Mouse (Mus musculus) heart, postnatal 36 days (tissue): ENCODE measurements at regions not wholly inside any gene's neighbourhood (a gene's known extent, or its start where the extent isn't known, plus 50 kb on each side); places are given as distances from the start of the nearest gene placed in this dataset.

ENCODE experiments used
- DNase-seq, 2 experiments: peaks; one replicate each; pipeline ENCODE4 v3.0.0; 2021 to 2022
- intact Hi-C: fragments of 180-260 bp; cut with DNase I; formaldehyde crosslinking; loops from one replicate; pipeline ENCODE4 v1.15.1; 2025

- intact Hi-C loops = loop anchor here (5.0 kb wide), 1 partner anchor 175 kb away; no protein-coding TSS in a partner anchor
- no peak for DNase-seq
Observed at GRCm38 (mm10) chr8:109012655-109013054, 481.2 kb upstream of the Pmfbp1 start.

GRCm38 (mm10) chr8:109013577-109013976 is 480.2 kb upstream of the Pmfbp1 start:
- intact Hi-C loops = loop anchor here (5.0 kb wide), 1 partner anchor 174 kb away; no protein-coding TSS in a partner anchor
- DNase-seq = no peak

GRCm38 (mm10) chr8:109014746-109015145 is 479.1 kb upstream of the Pmfbp1 start:
- DNase-seq = peak; percentile 12 to 14
- intact Hi-C loops = loop anchor here (5.0 kb wide), 1 partner anchor 173 kb away; no protein-coding TSS in a partner anchor

- no peak for DNase-seq
- intact Hi-C loops = no loop called here
Observed at GRCm38 (mm10) chr8:109019565-109019964, 474.3 kb upstream of the Pmfbp1 start.

GRCm38 (mm10) chr8:109020102-109020501 is 473.7 kb upstream of the Pmfbp1 start:
- DNase-seq = no peak
- intact Hi-C loops = no loop called here

- intact Hi-C loops = no loop called here
- no peak for DNase-seq
Observed at GRCm38 (mm10) chr8:109027923-109028322, 465.9 kb upstream of the Pmfbp1 start.

- DNase-seq = no peak
Observed at GRCm38 (mm10) chr8:109053608-109054007, 440.2 kb upstream of the Pmfbp1 start.

GRCm38 (mm10) chr8:109059152-109059551 is 434.7 kb upstream of the Pmfbp1 start:
- no peak for DNase-seq
- intact Hi-C loops = no loop called here

More at GRCm38 (mm10) chr8:109053608-109054007, 440.2 kb upstream of the Pmfbp1 start:
- intact Hi-C loops = no loop called here

GRCm38 (mm10) chr8:109062376-109062775 is 431.5 kb upstream of the Pmfbp1 start:
- intact Hi-C loops = no loop called here
- DNase-seq = no peak

- DNase-seq = no peak
- intact Hi-C loops = no loop called here
Observed at GRCm38 (mm10) chr8:109073715-109074114, 420.1 kb upstream of the Pmfbp1 start.

- intact Hi-C loops = no loop called here
Observed at GRCm38 (mm10) chr8:109075006-109075405, 418.8 kb upstream of the Pmfbp1 start.

GRCm38 (mm10) chr8:109079223-109079622 is 414.6 kb upstream of the Pmfbp1 start:
- intact Hi-C loops = no loop called here
- no peak for DNase-seq

More at GRCm38 (mm10) chr8:109075006-109075405, 418.8 kb upstream of the Pmfbp1 start:
- DNase-seq = no peak

GRCm38 (mm10) chr8:109081295-109081694 is 412.5 kb upstream of the Pmfbp1 start:
- intact Hi-C loops = no loop called here
- DNase-seq = peak; percentile 24 to 41

- intact Hi-C loops = no loop called here
- DNase-seq = no peak
Observed at GRCm38 (mm10) chr8:109085134-109085533, 408.7 kb upstream of the Pmfbp1 start.

- intact Hi-C loops = no loop called here
- no peak for DNase-seq
Observed at GRCm38 (mm10) chr8:109087781-109088180, 406.0 kb upstream of the Pmfbp1 start.

- no peak for DNase-seq
- intact Hi-C loops = no loop called here
Observed at GRCm38 (mm10) chr8:109099671-109100070, 394.2 kb upstream of the Pmfbp1 start.

- DNase-seq = no peak
- intact Hi-C loops = no loop called here
Observed at GRCm38 (mm10) chr8:109101416-109101815, 392.4 kb upstream of the Pmfbp1 start.

- intact Hi-C loops = no loop called here
- DNase-seq = no peak
Observed at GRCm38 (mm10) chr8:109104798-109105326, 389.0 kb upstream of the Pmfbp1 start.

- intact Hi-C loops = no loop called here
- DNase-seq = peak in 1 of 2 experiments; percentile 6
Observed at GRCm38 (mm10) chr8:109105693-109106092, 388.1 kb upstream of the Pmfbp1 start.

GRCm38 (mm10) chr8:109106971-109107370 is 386.9 kb upstream of the Pmfbp1 start:
- intact Hi-C loops = no loop called here
- no peak for DNase-seq

GRCm38 (mm10) chr8:109107762-109108161 is 386.1 kb upstream of the Pmfbp1 start:
- intact Hi-C loops = no loop called here
- no peak for DNase-seq

GRCm38 (mm10) chr8:109109390-109109789 is 384.4 kb upstream of the Pmfbp1 start:
- intact Hi-C loops = no loop called here
- DNase-seq = no peak

- DNase-seq = no peak
- intact Hi-C loops = no loop called here
Observed at GRCm38 (mm10) chr8:109121776-109122175, 372.1 kb upstream of the Pmfbp1 start.
